Mouse (Mus musculus): Measurements from ENCODE around the gene Rplp2. TPM values are rescaled to one million over a fixed set of nuclear protein-coding genes. Genes with fewer than 3 reads are reported as not detected.

Rplp2 gene
- total RNA-seq, 4 experiments from 2014 or later, result 490 to 734 (median 578) TPM

DNA sequence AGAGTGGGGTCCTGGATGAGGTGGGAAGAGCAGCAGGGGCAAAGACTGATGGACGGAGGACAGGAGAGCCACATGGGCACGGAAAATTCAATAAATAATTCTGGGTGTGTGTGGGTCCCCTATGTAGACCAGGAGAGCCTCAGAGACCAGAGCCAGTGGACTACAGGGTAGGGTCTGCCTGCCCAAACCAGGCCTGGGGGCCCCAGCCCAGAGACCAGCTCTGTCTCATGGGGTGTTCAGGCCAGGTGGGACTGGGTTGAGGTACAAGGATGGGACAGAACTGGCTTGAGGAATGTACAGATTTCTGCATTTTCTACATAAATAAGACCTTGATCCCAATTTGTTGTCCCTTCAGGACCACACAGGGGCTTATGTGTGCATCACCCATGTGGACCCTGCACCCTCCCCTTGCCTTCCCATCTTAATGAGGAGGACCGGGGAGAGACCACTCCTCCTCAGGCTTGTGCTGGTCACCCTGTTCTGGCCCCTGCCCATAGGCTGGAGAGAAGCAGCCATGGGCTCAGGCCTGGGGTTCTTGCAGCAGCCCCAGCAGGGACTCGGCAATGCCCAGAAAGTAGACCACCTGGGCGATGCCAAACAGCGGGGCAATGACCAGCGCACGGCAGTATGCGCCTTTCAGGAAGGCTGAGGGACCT lies 16.5 kb upstream of the Rplp2 start:
- DNase-seq (ENCODE audit: low spot score in 2 of 2), result no peak

- no peak for DNase-seq (ENCODE audit: low spot score in 2 of 2)
Measured at GRCm38 (mm10) chr7:141431434-141432185, 15.6 kb upstream of the Rplp2 start.

GRCm38 (mm10) chr7:141432186-141432611 lies 15.0 kb upstream of the Rplp2 start:
- no peak for DNase-seq (ENCODE audit: low spot score in 2 of 2)

DNA sequence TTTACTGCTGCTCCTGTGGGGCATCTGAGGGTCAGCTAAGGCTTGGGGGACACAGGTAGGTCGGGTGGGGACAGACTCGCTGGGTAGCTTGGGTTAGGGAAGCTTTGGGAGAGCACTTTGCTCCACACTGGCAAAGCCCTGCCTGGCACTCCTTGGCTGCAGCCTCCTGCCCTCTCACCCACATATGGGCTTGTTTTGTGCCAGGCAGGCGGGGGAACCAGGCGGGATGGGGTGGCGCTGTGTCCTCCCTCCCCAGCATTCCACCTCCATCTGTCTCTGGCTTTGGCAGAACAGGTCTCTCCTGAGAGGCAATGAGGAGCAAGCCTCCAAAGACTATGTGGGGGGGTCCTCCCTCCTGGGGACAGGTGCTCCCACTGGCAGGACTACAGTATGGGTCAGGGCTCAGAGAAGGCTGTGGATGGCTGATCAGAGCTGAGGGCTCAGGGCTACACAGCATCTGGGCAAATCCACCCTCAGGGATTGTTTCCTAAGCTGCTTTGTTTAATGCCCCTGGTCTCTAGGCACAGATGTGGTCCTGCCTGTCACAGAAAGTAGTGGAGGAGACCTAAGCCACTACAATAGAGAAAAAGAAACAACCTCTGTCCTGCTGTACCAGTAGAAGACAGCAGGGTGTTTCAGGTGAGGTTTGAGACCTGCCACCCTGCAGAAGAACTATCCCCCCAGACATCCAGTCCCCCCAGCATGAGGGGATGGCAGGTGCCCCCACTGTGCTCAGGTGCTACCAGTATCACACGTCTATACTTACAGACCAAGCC lies 14.2 kb upstream of the Rplp2 start:
- no peak for DNase-seq (ENCODE audit: low spot score in 2 of 2)

- peak in 1 of 2 experiments; percentile 43 for DNase-seq (ENCODE audit: low spot score in 2 of 2)
Measured at GRCm38 (mm10) chr7:141433517-141434400, 13.4 kb upstream of the Rplp2 start.

DNA sequence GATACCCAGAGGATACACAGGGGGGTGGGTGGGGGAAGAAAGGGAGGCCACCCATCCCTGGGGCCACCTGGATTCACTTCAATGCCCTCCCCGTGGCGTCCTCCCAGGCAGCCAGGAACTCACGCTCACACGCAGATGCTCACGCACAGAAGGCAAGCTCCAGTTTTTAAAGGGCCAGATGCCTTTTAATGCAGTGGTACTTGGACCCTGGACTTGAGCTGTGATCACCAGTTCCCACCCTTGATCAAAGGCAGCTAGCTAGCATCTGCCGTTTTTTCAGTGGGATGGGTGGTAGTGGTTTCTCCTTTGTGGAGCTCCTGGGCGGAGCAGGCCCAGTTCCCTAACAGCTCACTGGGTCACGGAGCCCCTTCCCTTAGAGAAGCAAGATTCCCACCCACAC lies 12.7 kb upstream of the Rplp2 start:
- DNase-seq (ENCODE audit: low spot score in 2 of 2), result peak; percentile 67

DNA sequence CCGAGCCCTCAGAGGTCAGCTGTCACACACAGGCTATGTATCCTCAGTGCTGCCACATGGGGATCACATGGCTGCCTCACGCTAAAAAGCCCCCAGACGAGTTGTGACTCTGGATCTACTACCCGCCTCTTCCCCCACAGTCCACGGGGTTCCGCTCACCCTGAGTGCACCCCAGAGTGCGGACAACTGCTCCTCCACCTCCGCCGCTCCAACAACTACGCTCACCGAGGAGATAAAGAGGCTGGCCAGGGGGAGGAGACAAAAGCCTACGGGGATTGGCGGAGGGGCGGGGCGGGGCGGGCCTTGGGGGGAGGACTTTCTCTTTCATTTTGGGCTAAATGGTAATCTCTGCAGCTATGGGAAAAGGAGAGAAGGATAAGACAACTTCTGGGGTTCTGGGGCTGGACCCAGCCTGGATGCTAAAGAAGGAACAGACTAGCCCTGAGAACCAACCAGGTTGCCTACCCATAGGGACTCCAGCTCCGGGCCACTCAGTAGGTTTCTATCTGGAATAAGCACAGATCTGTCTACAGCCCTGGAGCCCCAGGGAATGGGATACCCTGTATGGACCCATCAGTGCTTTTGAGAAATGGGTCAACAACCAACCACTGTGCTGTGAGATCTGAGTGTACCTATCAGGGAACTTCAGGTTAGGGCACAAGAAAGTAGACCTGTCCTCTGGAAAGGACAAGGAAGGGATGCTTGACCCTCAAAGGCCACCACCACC lies 11.9 kb upstream of the Rplp2 start:
- DNase-seq (ENCODE audit: low spot score in 2 of 2), result no peak

GRCm38 (mm10) chr7:141435856-141436522 lies 11.2 kb upstream of the Rplp2 start:
- DNase-seq (ENCODE audit: low spot score in 2 of 2), result no peak

- no peak for DNase-seq (ENCODE audit: low spot score in 2 of 2)
Measured at GRCm38 (mm10) chr7:141436523-141436892, 10.7 kb upstream of the Rplp2 start.

DNA sequence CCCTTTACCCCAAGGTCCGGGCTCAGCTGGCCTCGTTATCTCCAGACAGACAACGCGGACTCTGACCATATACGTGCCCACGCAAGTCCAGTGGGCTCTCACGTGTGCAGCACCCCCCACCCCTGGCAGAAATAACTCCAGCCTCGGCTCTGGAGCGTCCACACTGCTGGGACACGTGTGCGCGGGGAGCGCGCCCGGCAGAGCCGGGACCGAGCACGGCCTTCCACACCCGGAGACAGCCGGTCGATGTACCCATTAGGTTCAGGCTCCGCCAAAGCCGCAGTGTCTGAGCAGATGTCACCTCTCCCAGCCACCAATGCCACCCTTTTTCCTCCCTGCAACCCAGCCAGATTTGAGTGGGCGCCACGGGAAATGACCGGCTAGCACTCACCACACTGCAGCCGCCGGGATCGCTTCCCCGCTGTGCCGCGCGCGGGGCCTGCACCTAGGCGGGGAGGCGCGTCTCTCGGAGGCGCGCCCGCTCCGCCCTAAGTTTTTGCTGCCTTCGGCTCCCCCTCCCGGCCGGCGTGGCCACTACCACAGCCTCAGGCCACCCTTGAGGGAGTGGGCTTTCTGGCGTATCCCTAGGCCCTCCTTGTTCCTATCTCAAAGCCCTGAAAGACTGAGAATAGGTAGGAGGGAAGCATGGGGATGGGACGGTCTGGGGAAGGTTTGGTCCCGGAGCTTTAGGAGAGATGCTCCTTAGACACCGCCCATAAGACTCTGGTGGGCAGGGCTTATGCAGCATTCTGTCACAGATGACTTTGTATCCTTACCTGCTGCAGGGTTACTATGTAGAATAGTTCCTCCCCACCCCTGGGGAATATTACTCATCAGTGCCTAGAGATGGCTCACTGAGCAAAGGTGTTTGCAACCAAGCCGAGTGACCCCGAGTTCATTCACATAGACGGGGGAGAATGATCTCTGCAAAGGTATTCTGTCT lies 9.7 kb upstream of the Rplp2 start, which contains the start of gene Slc25a22:
Gene Slc25a22 (minus strand): TSS at position 715 of the 943 bp plus-strand sequence.
- peak; percentile 33 to 76 for DNase-seq (ENCODE audit: low spot score in 2 of 2)

DNA sequence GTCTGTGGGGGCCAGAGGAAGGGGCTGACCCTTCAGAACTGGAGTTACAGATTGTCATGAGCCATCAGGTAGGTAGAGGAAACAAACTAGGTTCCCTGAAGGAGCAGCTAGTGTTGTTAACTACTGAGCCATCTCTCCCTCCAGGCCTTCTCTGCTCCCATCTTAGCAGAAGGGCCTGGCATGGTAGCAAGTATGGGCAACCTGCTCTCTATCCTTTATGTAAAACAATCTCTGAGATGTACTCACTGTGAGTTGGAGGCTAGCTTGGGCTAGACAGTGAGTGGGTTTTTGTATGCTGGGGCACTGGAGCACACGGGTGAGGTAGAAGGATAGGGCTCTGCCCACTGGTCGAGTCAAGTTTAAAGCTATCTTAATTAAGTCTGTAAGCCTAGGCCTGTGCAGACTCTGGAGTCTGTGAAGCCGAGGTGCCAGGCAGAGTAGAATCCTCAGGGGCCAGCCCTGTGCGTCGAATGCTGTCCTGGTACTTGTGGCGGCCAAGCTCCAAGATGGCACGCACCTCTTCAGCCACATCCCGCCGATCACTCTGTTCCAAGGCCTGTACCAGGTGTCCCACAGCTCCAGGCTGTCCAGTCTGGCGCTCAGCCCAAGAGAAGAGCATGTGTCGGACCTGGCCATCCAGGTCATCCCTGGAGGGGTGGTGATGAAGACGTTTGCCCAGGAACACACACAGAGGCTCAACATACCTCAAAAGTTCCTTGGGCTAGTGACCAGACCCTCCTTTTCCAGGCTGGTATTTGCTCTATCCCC lies 8.8 kb upstream of the Rplp2 start:
- no peak for DNase-seq (ENCODE audit: low spot score in 2 of 2)

- no peak for DNase-seq (ENCODE audit: low spot score in 2 of 2)
Measured at GRCm38 (mm10) chr7:141439140-141439679, 8.0 kb upstream of the Rplp2 start.

DNA sequence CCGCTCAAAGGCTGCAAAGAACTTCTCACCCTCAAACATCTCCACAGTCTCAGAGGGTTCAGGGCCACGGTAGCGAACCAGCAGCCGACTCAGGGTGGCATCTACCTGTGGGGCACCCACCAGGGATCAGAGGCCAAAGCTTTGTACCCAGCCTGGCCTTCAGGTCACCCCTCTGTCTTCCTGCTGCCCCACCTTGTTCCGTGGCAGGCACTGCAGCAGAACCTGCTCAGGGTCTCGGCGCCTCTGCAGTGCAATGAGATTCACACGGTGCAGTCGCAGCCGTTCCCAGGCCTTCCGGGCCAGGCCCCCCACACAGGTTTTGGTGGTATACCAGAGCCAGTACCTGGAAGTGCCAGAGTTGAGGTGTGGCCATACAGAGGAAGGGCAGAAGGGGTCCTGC lies 7.4 kb upstream of the Rplp2 start:
- no peak for DNase-seq (ENCODE audit: low spot score in 2 of 2)

GRCm38 (mm10) chr7:141440613-141441012 lies 6.6 kb upstream of the Rplp2 start:
- DNase-seq (ENCODE audit: low spot score in 2 of 2), result no peak

DNA sequence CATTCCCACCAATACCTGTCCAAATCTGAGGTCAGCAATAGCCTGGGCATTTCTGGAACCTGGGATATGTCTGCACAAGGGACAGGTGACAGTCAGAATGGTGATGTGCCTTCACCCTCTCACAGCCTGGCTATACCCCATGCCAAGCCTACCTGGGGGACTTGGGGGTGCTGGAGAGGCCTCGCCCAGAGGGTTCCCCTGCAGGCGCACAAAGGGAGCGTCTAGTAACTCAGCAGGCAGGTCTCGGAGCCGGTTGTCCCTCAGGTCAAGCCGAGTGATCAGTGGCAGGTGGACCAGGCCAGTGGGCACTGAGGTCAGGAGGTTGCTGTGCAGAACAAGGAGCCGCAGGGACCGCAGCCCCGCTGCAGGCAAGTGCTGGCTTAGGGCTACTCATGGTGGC lies 5.7 kb upstream of the Rplp2 start:
- DNase-seq (ENCODE audit: low spot score in 2 of 2), result no peak

- DNase-seq (ENCODE audit: low spot score in 2 of 2), result no peak
Measured at GRCm38 (mm10) chr7:141442199-141442598, 5.0 kb upstream of the Rplp2 start.

DNA sequence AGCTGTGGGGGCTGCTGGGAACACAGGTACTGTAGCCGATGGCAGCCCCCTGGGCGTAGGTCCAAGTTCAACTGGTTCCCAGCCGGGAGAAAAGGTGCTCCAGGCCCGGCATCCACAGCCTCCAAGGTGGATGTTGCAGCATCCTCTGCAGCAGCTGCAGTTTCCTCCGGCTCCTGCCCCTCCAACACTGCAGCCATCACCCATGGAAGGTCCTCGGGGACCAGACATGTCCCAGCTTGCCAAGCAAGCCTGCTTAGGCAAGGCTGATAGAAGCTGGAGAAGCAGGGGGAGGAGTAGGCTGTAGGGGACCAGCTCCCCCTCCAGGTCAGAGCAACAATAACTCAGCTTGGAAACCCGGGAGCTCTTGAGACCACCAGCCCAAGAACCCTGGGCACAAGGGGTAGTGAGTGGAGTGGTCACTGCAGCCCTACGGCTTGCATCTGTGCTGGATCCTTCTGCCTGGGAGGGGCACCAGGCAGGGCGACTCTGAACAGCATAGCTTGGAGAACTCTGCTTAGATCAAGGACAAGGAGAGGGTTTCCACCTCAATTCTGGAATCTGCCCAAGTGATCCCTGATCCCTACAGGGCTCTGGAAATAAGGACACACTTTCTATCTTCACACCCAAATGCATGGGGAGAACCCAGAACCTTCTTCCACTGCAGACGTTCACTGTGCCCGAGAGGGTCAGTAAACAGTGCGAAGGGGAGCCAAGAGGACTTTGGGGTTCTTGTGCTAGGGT lies 3.9 kb upstream of the Rplp2 start:
- no peak for DNase-seq (ENCODE audit: low spot score in 2 of 2)
